Mouse (Mus musculus) forebrain, embryonic 12.5 days (tissue): Measurements from ENCODE around the gene Ppard. TPM values are rescaled to one million over a fixed set of nuclear protein-coding genes. Genes with fewer than 3 reads are reported as not detected.

Experiments
- polyA plus RNA-seq: library from polyadenylated mRNA; unstranded; fragments of >200 nt; fragmentation: Nextera tagmentation; extraction: Ambion mirVana; gene quantifications from 2 replicates; pipeline ENCODE4 v1.2.1, GENCODE M21; 2016

The Ppard gene
- polyA plus RNA-seq, 1 experiment from 2014 or later, result 1.6 TPM

Other genes with a start within 250 kb of the Ppard start
- 1.1 and 1.6 TPM in 2 replicates for gene Tcp11, start 152.1 kb upstream of the Ppard start, polyA plus RNA-seq
- 6.9 and 7.0 TPM in 2 replicates for gene Scube3, start 90.6 kb upstream of the Ppard start, polyA plus RNA-seq
- gene Zfp523, start 55.6 kb upstream of the Ppard start, polyA plus RNA-seq, result 43.6 and 44.7 TPM in 2 replicates
- 2.8 and 4.4 TPM in 2 replicates for gene Def6, start 24.9 kb upstream of the Ppard start, polyA plus RNA-seq
- gene Fance, start 80.8 kb downstream of the Ppard start, polyA plus RNA-seq, result 25.9 and 26.0 TPM in 2 replicates
- 370 and 384 TPM in 2 replicates for gene Rpl10a, start 95.8 kb downstream of the Ppard start, polyA plus RNA-seq
- gene Tead3, start 118.1 kb downstream of the Ppard start, polyA plus RNA-seq, result 4.2 and 5.1 TPM in 2 replicates
- gene Tulp1, start 132.5 kb downstream of the Ppard start, polyA plus RNA-seq, result 3.5 and 4.0 TPM in 2 replicates